Mouse (Mus musculus) liver (tissue): ENCODE results near the gene Kcnd3.
A peak's percentile ranks its signal among the peaks of the same experiment; 100 is the strongest.

Experiments
- DNase-seq: peaks from one replicate; pipeline ENCODE4 v3.0.0-alpha.2; 2020; ENCODE audit warnings: mixed read lengths

Gene Kcnd3

GRCm38 (mm10) chr3:105704031-105705008 lies 252.2 kb downstream of the Kcnd3 start, which contains the start of gene Inka2:
Gene Inka2, plus strand, starts transcription at chr3:105704599.
- DNase-seq, result peak; percentile 89

- peak; percentile 45 for DNase-seq
Observed at GRCm38 (mm10) chr3:105705061-105705549, 253.0 kb downstream of the Kcnd3 start.

GRCm38 (mm10) chr3:105705561-105705960 lies 253.4 kb downstream of the Kcnd3 start:
- no peak for DNase-seq

GRCm38 (mm10) chr3:105706366-105707020 lies 254.4 kb downstream of the Kcnd3 start:
- no peak for DNase-seq

- DNase-seq, result no peak
Observed at GRCm38 (mm10) chr3:105707590-105707989, 255.5 kb downstream of the Kcnd3 start.

- DNase-seq, result no peak
Observed at GRCm38 (mm10) chr3:105710246-105710645, 258.1 kb downstream of the Kcnd3 start.

- DNase-seq, result no peak
Observed at GRCm38 (mm10) chr3:105711741-105712140, 259.6 kb downstream of the Kcnd3 start.

- no peak for DNase-seq
Observed at GRCm38 (mm10) chr3:105712827-105713226, 260.7 kb downstream of the Kcnd3 start.

- no peak for DNase-seq
Observed at GRCm38 (mm10) chr3:105714091-105714819, 262.1 kb downstream of the Kcnd3 start.

- DNase-seq, result no peak
Observed at GRCm38 (mm10) chr3:105714820-105715167, 262.7 kb downstream of the Kcnd3 start.

GRCm38 (mm10) chr3:105716353-105717000 lies 264.3 kb downstream of the Kcnd3 start:
- no peak for DNase-seq

GRCm38 (mm10) chr3:105717856-105718555 lies 265.9 kb downstream of the Kcnd3 start:
- no peak for DNase-seq

GRCm38 (mm10) chr3:105718746-105719145 lies 266.6 kb downstream of the Kcnd3 start:
- no peak for DNase-seq

GRCm38 (mm10) chr3:105719979-105720378 lies 267.8 kb downstream of the Kcnd3 start:
- DNase-seq, result no peak

- DNase-seq, result no peak
Observed at GRCm38 (mm10) chr3:105720514-105720913, 268.4 kb downstream of the Kcnd3 start.

- no peak for DNase-seq
Observed at GRCm38 (mm10) chr3:105721681-105722201, 269.6 kb downstream of the Kcnd3 start.

- DNase-seq, result no peak
Observed at GRCm38 (mm10) chr3:105722510-105722909, 270.4 kb downstream of the Kcnd3 start.
